Mouse (Mus musculus) Patski (cell line): ENCODE measurements around the gene Pde9a. TPM values are rescaled to one million over a fixed set of nuclear protein-coding genes. Genes with fewer than 3 reads are reported as not detected.

Experiments
- ATAC-seq: fragments of 100-300 bp; one replicate; pipeline ENCODE4 v1.8.0; 2021
- CTCF ChIA-PET: fragments of 350-600 bp; sonication (Branson Sonifier 250); formaldehyde crosslinking; loops from one replicate; lab custom pipeline; 2022; ENCODE audit warnings: inconsistent platforms; lab: Charles Lee
- POLR2A ChIA-PET: fragments of 350-600 bp; sonication (Branson Sonifier 250); formaldehyde crosslinking; loops from one replicate; lab custom pipeline; 2022; ENCODE audit warnings: antibody characterized with exemption, inconsistent platforms; lab: Charles Lee
- DNase-seq: peaks from one replicate; pipeline ENCODE4 v3.0.0-alpha.2; 2011; ENCODE audit warnings: low read depth, low spot score
- H3K27me3 ChIP-seq: fragments of 371-371 bp; one replicate; pipeline ENCODE4 v1.5.1; 2021
- CTCF ChIP-seq: fragments of 100-300 bp; IDR thresholded peaks from one replicate; pipeline ENCODE4 v1.5.1; 2021
- in situ Hi-C: fragments of 300-500 bp; cut with MboI; formaldehyde crosslinking; loops from 3 replicates; pipeline ENCODE4 v1.11.1; 2018; ENCODE audit warnings: low pct_unique_long_range_greater_than_20kb, mixed read lengths
- polyA plus RNA-seq: library from polyadenylated mRNA; unstranded; gene quantifications from one replicate; pipeline ENCODE4 v1.2.3, GENCODE M21; 2021

Gene Pde9a
- polyA plus RNA-seq, 1 experiment from 2014 or later, result not detected

DNA sequence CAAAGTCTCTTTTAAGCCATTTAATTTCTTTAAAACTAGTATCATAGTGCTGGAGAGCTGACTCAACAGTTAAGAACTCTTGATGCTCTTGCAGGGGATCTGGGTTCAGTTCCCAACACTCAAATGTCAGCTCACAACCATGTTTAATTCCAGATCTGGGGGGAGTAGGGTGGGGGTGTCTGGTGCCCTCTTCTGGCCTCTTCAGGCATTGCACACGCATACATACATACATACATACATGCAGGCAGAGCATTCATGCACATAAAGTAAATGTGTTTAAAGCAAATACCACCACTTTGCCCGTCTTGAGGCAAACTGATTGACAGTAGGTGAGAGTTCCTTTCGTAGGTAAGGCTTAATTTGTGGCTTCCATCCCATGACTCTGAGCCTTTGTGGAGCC lies 80.8 kb downstream of the Pde9a start:
- in situ Hi-C loops, result no loop called here
- DNase-seq, result no peak
- ATAC-seq, result no peak
- H3K27me3 ChIP-seq, result peaks cover 14% of the 10 kb centered on the region
- POLR2A ChIA-PET, result no interaction called here
- TF ChIP-seq CTCF, result no peak
- CTCF ChIA-PET, result no interaction called here

DNA sequence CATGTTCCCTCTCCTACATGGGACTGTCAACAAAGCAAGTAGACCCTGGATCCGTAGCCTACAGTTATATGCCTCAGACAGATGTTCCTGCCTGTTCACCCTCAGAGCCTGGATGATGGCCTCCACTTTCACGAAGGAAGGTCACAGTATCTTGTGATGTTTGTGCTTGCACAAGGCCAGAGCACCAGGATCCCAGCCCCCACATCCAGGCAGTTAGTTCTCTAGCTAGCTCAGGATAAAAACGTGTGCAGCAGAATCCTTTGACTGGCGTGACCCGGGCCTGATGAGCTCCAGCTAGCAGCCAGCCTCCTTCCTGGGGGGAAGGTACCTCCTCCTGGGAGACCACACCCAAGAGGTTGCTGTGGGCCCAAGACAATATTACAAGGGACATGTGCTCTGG lies 82.5 kb downstream of the Pde9a start:
- no peak for DNase-seq
- peaks cover 21% of the 10 kb centered on the region for H3K27me3 ChIP-seq
- in situ Hi-C loops, result no loop called here
- POLR2A ChIA-PET, result no interaction called here
- CTCF ChIA-PET, result interaction anchor here (1.3 kb wide), 1 partner anchor 24 kb away, joined by 4 read pairs; no protein-coding TSS in a partner anchor
- TF ChIP-seq CTCF, result no peak
- no peak for ATAC-seq

DNA sequence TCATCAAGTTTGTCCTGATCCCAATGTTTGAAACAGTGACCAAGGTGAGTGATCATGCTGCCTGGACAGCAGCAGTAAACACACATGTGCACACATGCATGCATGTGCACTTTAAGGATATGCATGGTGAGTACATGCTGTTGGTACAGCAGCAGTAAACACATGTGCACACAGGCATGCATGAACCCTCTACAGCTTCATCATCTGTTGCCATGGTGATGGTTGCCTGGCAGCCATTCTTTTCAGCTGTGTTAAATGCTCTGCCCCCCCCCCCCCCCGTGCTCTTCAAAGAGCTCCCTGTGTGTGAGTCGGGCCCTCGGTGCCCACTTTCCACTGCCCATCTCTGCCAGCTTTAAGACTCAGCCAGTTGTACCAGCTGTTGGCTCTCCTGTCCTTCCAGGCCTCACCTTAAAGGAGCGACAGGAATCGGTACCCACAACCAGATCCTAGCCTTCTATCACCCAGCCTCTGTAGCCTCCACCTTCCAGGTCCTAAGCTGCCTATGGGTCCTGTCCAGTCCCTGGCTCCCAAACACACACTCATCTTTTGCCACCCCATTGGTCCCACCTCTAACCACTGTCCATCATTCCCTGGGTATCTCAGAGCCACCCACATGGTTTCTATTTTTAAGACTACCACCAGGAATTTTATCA lies 84.9 kb downstream of the Pde9a start:
- peaks cover 19% of the 10 kb centered on the region for H3K27me3 ChIP-seq
- CTCF ChIA-PET, result no interaction called here
- ATAC-seq (no peak), DNase-seq (no peak)
- in situ Hi-C loops, result no loop called here
- POLR2A ChIA-PET, result no interaction called here
- no peak for TF ChIP-seq CTCF

DNA sequence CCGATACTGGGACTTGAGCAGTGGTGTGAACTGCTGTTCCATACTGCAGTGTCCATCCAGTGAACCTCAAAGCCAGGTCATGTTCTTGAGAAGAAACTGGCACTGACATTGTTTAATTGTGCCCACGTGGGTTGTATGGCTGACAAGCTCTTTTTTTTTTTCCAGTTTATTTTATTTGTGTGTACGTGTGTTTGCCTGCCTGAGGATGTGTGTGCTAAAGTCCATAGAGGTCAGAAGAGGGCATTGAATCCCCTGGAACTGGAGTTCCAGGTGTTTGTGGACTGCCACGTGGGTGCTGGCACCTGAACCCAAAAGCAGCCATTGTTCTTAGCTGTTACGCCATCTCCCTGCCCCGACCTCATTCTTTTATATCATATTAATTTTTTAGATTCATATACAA lies 88.4 kb downstream of the Pde9a start:
- no peak for DNase-seq
- no peak for ATAC-seq
- in situ Hi-C loops, result no loop called here
- TF ChIP-seq CTCF, result no peak
- ChIA-PET CTCF (no interaction called here), POLR2A (no interaction called here)
- H3K27me3 ChIP-seq, result peaks cover 19% of the 10 kb centered on the region

DNA sequence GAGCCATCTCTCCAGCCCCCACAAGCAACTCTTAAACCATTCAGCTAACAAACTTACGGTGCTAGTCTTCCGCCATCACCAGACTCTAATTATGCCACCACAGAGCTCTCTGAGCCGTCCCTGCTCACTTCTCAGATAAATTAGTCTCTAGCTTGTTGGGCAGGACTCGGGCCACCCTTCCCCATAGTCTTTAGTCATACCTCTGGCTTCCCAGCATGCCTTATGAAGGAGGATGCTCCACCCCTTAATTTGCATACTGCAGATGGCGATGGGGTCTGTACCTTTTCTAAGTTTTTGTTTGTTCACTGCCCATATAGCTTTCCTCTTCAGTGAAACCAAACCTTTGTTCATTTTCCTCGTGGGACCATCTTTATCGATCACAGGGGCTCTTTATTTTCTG lies 92.6 kb downstream of the Pde9a start:
- CTCF ChIA-PET, result interaction anchor here (4.9 kb wide), 1 partner anchor 15 kb away, joined by 20 read pairs; no protein-coding TSS in a partner anchor
- POLR2A ChIA-PET, result no interaction called here
- in situ Hi-C loops, result no loop called here
- ATAC-seq (no peak), DNase-seq (no peak)
- H3K27me3 ChIP-seq, result peaks cover 2% of the 10 kb centered on the region
- TF ChIP-seq CTCF, result no peak

DNA sequence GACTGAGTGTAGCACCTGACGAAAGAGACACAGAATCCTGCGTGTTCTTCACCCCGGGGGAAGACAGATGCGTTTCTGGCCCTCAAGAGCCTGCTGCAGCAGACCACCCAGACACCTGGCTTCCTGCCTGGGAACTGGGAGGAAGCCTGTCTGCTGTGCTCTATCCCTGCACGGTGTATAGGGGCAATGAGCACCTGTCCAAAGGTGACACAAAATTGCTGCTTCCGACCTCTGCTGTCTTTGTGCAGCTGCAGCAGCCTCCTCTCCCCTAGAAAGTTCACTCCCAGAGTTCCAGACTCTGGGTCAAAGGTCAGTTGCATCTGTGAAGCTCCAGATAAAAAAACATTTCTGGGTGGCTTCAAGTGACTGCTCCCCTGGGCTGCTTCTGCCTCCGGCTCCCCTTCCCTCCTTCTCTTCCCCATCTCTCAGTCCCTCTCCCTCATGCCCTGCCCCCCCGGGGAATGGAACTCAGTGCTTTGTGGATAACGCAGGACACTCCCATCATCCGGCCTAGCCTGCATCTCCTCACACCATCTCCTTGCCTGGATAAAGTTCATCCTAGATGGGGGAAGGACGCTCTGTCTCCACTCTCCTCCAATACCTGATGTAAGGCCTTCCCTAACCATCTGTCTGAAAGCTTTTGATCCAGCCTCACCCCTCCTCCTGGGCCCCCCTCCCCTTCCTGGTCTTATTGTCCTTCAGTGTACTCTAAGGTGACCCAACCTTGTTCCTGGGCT lies 93.3 kb downstream of the Pde9a start:
- no peak for TF ChIP-seq CTCF
- H3K27me3 ChIP-seq, result peaks cover 9% of the 10 kb centered on the region
- no peak for ATAC-seq
- no peak for DNase-seq
- CTCF ChIA-PET, result interaction anchor here (4.9 kb wide), 1 partner anchor 14 kb away, joined by 20 read pairs; no protein-coding TSS in a partner anchor
- in situ Hi-C loops, result no loop called here
- POLR2A ChIA-PET, result no interaction called here

DNA sequence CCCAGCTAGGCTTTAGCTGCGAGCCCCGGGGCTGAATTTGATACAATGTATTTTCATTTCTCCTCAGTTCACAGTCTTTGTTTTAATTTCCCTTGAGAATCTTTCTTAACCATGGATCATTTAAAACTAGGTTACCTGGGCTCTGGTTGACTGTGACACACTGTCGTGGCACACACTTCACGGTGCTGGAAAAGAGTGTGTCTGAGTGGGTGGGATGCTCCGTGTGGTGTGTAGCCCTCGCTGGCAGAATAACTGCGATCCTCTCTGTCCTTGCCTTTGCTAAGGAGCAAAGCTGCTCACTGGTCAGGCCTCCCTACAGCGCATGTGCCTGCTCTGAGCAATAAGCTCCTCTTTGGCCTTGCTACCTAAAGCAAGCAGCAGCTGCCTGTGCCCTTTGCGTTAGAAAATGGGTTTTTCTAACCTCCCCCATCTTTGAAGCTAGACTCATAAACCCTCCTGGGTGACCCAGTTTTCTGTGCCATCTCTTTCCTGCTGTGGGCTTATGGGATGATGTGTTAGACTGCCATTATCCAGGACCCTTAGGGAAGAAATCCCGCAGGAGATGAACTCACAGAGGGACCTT lies 100.7 kb downstream of the Pde9a start:
- ChIA-PET POLR2A (no interaction called here), CTCF (no interaction called here)
- in situ Hi-C loops, result loop anchor here (5.0 to 10.0 kb wide), 2 partner anchors 234 to 352 kb away; no protein-coding TSS in a partner anchor
- ATAC-seq (no peak), DNase-seq (no peak)
- TF ChIP-seq CTCF, result no peak
- peaks cover 14% of the 10 kb centered on the region for H3K27me3 ChIP-seq

DNA sequence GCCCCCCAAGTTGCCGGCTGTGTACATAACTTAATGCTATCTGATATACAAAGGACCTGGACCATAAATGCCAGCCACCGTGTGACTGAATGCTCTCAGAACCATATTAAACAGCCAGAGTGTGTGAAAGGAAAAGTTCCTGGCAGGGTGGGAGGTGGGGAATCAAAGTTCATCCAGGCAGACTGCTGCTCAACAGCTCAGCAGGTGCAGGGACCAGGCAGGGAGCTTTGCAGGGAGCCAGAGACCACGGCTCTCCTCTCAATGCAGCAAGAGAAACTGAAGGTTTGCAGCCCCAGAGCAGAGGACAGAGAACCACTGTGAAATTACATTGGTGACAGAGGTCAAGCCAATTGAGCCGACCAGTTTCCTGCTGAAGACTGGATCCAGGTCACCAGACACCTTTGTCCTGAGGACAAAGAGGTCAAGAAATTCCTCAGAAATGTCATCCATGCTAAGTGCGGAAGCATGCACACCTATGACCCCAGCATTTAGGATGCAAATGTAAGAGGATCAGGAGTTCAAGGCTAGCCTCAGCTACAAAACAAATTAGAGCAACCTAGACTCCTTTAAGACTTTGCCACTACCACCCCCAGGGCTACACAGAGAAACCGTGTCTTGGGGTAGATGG lies 101.5 kb downstream of the Pde9a start:
- in situ Hi-C loops, result loop anchor here (5.0 to 10.0 kb wide), 2 partner anchors 235 to 353 kb away; no protein-coding TSS in a partner anchor
- DNase-seq, result no peak
- ChIA-PET CTCF (no interaction called here), POLR2A (no interaction called here)
- no peak for TF ChIP-seq CTCF
- peaks cover 14% of the 10 kb centered on the region for H3K27me3 ChIP-seq
- ATAC-seq, result no peak

DNA sequence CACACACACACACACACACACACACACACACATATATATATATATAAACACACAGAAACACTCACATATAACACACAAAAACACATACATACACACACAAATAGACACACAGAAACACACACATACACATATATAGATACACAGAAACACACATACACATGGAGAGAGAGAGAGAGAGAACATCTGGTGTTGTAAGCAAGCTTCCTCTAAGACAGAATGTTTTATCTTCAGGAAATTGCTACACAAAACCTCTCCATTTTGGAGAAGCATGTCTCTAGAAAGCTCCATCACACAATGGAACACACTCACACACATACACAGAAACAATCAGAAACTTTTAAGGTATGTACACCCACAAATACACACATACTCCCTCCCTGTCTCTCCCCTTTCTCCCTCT lies 105.3 kb downstream of the Pde9a start:
- no peaks in the 10 kb centered on the region for H3K27me3 ChIP-seq
- in situ Hi-C loops, result loop anchor here (5.0 kb wide), 2 partner anchors 114 to 159 kb away; no protein-coding TSS in a partner anchor
- ChIA-PET CTCF (interaction anchor here (1.2 to 4.3 kb wide), 7 partner anchors 11 to 237 kb away, joined by 3 to 20 read pairs (median 4); no protein-coding TSS in a partner anchor), POLR2A (no interaction called here)
- no peak for TF ChIP-seq CTCF
- ATAC-seq, result no peak
- no peak for DNase-seq

DNA sequence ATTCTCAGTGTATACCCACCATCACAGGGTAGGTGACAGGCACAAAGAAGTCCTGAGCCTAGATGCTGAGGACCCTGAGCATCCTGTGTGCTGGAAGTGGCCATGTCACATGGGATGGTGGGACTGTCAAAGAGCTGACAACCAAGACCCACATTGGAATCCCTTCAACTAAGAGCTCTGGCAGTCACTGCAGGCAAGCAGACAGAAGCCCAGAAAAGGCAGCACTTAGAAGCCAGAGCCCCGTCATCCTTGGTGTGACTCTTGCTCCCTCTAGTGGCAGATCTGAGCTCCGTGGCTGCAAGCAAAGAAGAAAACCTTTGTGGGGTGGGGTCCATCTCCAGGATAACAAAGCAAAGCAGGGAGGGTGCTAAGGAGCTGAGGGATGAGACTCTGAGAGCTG lies 106.4 kb downstream of the Pde9a start:
- in situ Hi-C loops, result loop anchor here (5.0 kb wide), 2 partner anchors 115 to 160 kb away; no protein-coding TSS in a partner anchor
- CTCF ChIA-PET, result interaction anchor here (0.7 to 4.3 kb wide), 18 partner anchors 9 to 238 kb away, joined by 3 to 20 read pairs (median 3); no protein-coding TSS in a partner anchor
- peak; percentile 97 for TF ChIP-seq CTCF
- peak; percentile 19 for DNase-seq
- ATAC-seq, result peak; percentile 61
- POLR2A ChIA-PET, result no interaction called here
- no peaks in the 10 kb centered on the region for H3K27me3 ChIP-seq
